Mouse (Mus musculus): ENCODE measurements around the gene Fn1. TPM values are rescaled to one million over a fixed set of nuclear protein-coding genes. Genes with fewer than 3 reads are reported as not detected.

Fn1 gene
- polyA plus RNA-seq, 1 experiment from 2014 or later: 27.4 TPM

DNA sequence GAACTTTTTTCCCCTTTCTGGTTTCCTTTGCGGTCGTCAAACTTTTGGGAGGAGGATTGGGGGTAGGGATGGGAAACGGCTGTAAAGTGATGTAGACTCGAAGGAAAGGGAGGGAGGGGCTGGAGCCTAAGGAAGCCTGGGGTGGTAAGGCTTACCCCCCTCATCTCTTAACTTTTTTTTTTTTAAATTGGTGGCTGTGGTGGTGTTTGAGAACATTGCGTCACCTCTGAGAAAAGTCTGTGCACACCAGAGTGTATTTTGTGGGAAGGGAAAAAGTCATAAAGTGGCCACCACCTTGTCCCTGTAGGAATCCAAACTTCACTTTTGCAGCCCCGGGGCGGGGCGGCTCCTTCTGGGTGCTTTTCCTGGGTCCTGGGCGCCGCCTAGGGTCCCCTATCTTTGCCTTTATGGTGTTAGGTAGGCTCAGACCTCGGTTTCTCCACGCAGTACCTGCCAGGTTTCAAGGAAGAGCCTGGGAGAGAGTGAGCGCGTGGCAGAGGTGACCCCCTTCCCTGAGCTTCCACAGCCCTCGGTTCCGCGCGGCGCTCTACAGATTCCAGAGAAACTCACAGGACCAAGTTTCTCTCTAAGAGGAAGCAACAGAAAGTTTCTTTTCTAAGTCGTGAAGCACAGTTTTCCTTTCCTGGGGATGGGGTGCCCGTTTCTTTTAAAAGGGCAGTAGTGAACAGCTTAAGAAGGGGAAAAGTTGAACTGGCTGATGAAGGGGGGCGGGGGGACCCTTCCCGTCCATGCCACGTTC is 580 bp upstream of the Fn1 start:
- Histone ChIP-seq H3K27me3 (replicated peaks; ENCODE audit: control insufficient read depth, insufficient read depth, low read length) (no peaks in the 10 kb centered on the region), H3K9me3 (ENCODE audit: control insufficient read depth, low read length) (no peaks in the 10 kb centered on the region), H3K27ac (ENCODE audit: low read depth, low read length) (peak overlapping the region; percentile 54; the same call in 1 of the 2 replicates), H3K36me3 (ENCODE audit: control insufficient read depth, insufficient read depth, low read length) (no peaks in the 10 kb centered on the region), H3K4me3 (ENCODE audit: low read length) (peak overlapping the region; percentile 75), H3K9ac (ENCODE audit: low read depth, low read length) (peak overlapping the region; percentile 72), H3K4me2 (ENCODE audit: low read length) (peak overlapping the region; percentile 99), H3K4me1 (ENCODE audit: control insufficient read depth, insufficient read depth, low read depth, low read length) (peaks cover 11% of the 10 kb centered on the region)
- ATAC-seq: peak; percentile 22
- under 1% methylated on average over 24 of the region's 24 CpGs for WGBS

DNA sequence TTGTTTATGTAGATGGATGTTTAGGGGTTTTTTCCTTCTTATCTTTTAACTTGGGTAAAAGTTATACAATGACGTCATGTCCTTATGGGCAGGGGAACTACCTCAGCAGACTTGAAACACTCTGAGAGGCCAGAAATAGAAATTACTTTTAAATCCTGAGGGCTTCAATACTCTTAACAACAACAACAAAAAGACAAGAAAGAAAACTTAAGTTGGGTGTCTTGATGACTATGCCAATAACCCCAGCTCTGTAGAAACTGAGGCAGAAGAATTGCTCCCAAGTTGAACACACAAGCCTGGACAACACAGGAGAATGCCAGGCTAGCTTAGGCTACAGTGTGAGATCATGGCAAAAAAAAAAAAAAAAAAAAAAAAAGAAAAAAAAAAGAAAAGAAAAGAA is 1.2 kb downstream of the Fn1 start:
- no peak overlapping the region for H3K27ac ChIP-seq (ENCODE audit: low read depth, low read length)
- H3K4me1 ChIP-seq (ENCODE audit: control insufficient read depth, insufficient read depth, low read depth, low read length): peaks cover 11% of the 10 kb centered on the region
- no peak for ATAC-seq
- no peak overlapping the region for H3K4me2 ChIP-seq (ENCODE audit: low read length)
- H3K4me3 ChIP-seq (ENCODE audit: low read length): no peak overlapping the region
- no peaks in the 10 kb centered on the region for H3K27me3 ChIP-seq (replicated peaks; ENCODE audit: control insufficient read depth, insufficient read depth, low read length)
- 50% methylated on average over 1 of the region's 1 CpGs for WGBS
- H3K36me3 ChIP-seq (ENCODE audit: control insufficient read depth, insufficient read depth, low read length): no peaks in the 10 kb centered on the region
- H3K9ac ChIP-seq (ENCODE audit: low read depth, low read length): no peak overlapping the region
- no peaks in the 10 kb centered on the region for H3K9me3 ChIP-seq (ENCODE audit: control insufficient read depth, low read length)

DNA sequence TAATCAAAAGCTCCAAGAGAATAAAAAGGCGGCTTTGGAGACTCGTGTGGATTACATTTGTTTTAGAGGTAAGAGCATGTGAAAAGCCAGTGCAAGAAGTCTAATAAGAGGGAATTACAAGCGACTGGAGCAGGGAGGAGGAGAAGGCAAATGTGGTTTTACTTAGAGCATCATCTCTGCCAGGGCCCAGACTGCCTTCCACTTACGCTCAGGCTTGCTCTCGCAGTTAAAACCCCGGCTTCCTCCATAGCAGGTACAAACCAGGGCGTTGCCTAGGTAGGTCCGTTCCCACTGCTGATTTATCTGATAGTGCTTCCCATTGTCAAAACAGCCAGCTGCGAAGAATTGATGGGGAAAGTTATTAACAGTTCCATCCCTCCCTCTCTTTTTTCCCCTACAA is 1.7 kb downstream of the Fn1 start:
- WGBS: 43% methylated on average over 9 of the region's 9 CpGs

GRCm38 (mm10) chr1:71650741-71651140 is 2.3 kb downstream of the Fn1 start:
- Histone ChIP-seq H3K27me3 (replicated peaks; ENCODE audit: control insufficient read depth, insufficient read depth, low read length) (no peaks in the 10 kb centered on the region), H3K4me3 (ENCODE audit: low read length) (no peak overlapping the region)
- 22% methylated on average over 6 of the region's 6 CpGs for WGBS

More for the DNA sequence above, 1.7 kb downstream of the Fn1 start:
- Histone ChIP-seq H3K27ac (ENCODE audit: low read depth, low read length) (no peak overlapping the region), H3K9me3 (ENCODE audit: control insufficient read depth, low read length) (no peaks in the 10 kb centered on the region), H3K4me3 (ENCODE audit: low read length) (no peak overlapping the region), H3K27me3 (replicated peaks; ENCODE audit: control insufficient read depth, insufficient read depth, low read length) (no peaks in the 10 kb centered on the region), H3K9ac (ENCODE audit: low read depth, low read length) (no peak overlapping the region), H3K4me1 (ENCODE audit: control insufficient read depth, insufficient read depth, low read depth, low read length) (peaks cover 11% of the 10 kb centered on the region), H3K36me3 (ENCODE audit: control insufficient read depth, insufficient read depth, low read length) (no peaks in the 10 kb centered on the region), H3K4me2 (ENCODE audit: low read length) (no peak overlapping the region)
- ATAC-seq: no peak

DNA sequence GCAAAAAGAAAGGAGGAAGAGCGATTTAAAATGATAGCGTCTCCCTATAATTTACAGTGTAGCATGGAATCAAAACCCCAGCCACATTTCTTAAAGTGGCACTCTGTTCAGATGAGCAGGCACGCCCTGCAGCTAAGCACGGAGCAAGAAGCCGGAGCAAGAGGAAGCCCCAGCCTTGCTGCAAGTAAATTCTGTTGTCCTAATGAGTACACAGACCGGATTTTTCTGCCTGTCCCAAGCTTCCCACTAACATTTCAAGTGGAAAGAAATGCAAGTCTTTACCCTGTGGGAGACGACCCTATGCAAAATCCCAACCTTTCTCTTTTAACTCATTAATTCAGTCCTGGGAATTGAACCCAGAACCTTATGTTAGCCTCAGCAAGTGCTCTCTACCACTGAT is 4.8 kb downstream of the Fn1 start:
- 90% methylated on average over 7 of the region's 7 CpGs for WGBS
- ATAC-seq: no peak
- no peak overlapping the region for H3K27ac ChIP-seq (ENCODE audit: low read depth, low read length)

More at GRCm38 (mm10) chr1:71650741-71651140, 2.3 kb downstream of the Fn1 start:
- H3K36me3 ChIP-seq (ENCODE audit: control insufficient read depth, insufficient read depth, low read length): no peaks in the 10 kb centered on the region
- H3K27ac ChIP-seq (ENCODE audit: low read depth, low read length): no peak overlapping the region
- peak overlapping the region; percentile 16; the same call in 1 of the 2 replicates for H3K4me2 ChIP-seq (ENCODE audit: low read length)
- H3K9ac ChIP-seq (ENCODE audit: low read depth, low read length): no peak overlapping the region
- H3K4me1 ChIP-seq (ENCODE audit: control insufficient read depth, insufficient read depth, low read depth, low read length): peaks cover 11% of the 10 kb centered on the region
- no peak for ATAC-seq
- no peaks in the 10 kb centered on the region for H3K9me3 ChIP-seq (ENCODE audit: control insufficient read depth, low read length)

GRCm38 (mm10) chr1:71646774-71647173 is 6.2 kb downstream of the Fn1 start:
- ATAC-seq: no peak
- H3K27ac ChIP-seq (ENCODE audit: low read depth, low read length): no peak overlapping the region
- no peak overlapping the region for H3K4me3 ChIP-seq (ENCODE audit: low read length)
- no peak overlapping the region for H3K9ac ChIP-seq (ENCODE audit: low read depth, low read length)
- 0 out of 2 replicates have a peak, but pooled peaks cover 1% of the 10 kb centered on the region for H3K36me3 ChIP-seq (ENCODE audit: control insufficient read depth, insufficient read depth, low read length)
- no peak overlapping the region for H3K4me2 ChIP-seq (ENCODE audit: low read length)
- H3K27me3 ChIP-seq (replicated peaks; ENCODE audit: control insufficient read depth, insufficient read depth, low read length): no peaks in the 10 kb centered on the region
- 86% methylated on average over 5 of the region's 5 CpGs for WGBS
- no peaks in the 10 kb centered on the region for H3K9me3 ChIP-seq (ENCODE audit: control insufficient read depth, low read length)
- H3K4me1 ChIP-seq (ENCODE audit: control insufficient read depth, insufficient read depth, low read depth, low read length): no peaks in the 10 kb centered on the region

More for the DNA sequence above, 4.8 kb downstream of the Fn1 start:
- H3K4me3 ChIP-seq (ENCODE audit: low read length): no peak overlapping the region
- H3K4me1 ChIP-seq (ENCODE audit: control insufficient read depth, insufficient read depth, low read depth, low read length): peaks cover 2% of the 10 kb centered on the region; the same call in 1 of the 2 replicates
- no peaks in the 10 kb centered on the region for H3K36me3 ChIP-seq (ENCODE audit: control insufficient read depth, insufficient read depth, low read length)
- H3K9ac ChIP-seq (ENCODE audit: low read depth, low read length): no peak overlapping the region
- no peaks in the 10 kb centered on the region for H3K9me3 ChIP-seq (ENCODE audit: control insufficient read depth, low read length)
- H3K27me3 ChIP-seq (replicated peaks; ENCODE audit: control insufficient read depth, insufficient read depth, low read length): no peaks in the 10 kb centered on the region
- no peak overlapping the region for H3K4me2 ChIP-seq (ENCODE audit: low read length)

GRCm38 (mm10) chr1:71645999-71646398 is 7.0 kb downstream of the Fn1 start:
- 68% methylated on average over 3 of the region's 3 CpGs for WGBS
- no peaks in the 10 kb centered on the region for H3K27me3 ChIP-seq (replicated peaks; ENCODE audit: control insufficient read depth, insufficient read depth, low read length)
- H3K9me3 ChIP-seq (ENCODE audit: control insufficient read depth, low read length): no peaks in the 10 kb centered on the region
- 0 out of 2 replicates have a peak, but pooled peaks cover 3% of the 10 kb centered on the region for H3K36me3 ChIP-seq (ENCODE audit: control insufficient read depth, insufficient read depth, low read length)
- H3K4me1 ChIP-seq (ENCODE audit: control insufficient read depth, insufficient read depth, low read depth, low read length): no peaks in the 10 kb centered on the region
- H3K27ac ChIP-seq (ENCODE audit: low read depth, low read length): no peak overlapping the region
- H3K4me2 ChIP-seq (ENCODE audit: low read length): no peak overlapping the region
- no peak overlapping the region for H3K9ac ChIP-seq (ENCODE audit: low read depth, low read length)
- H3K4me3 ChIP-seq (ENCODE audit: low read length): no peak overlapping the region
- no peak for ATAC-seq

DNA sequence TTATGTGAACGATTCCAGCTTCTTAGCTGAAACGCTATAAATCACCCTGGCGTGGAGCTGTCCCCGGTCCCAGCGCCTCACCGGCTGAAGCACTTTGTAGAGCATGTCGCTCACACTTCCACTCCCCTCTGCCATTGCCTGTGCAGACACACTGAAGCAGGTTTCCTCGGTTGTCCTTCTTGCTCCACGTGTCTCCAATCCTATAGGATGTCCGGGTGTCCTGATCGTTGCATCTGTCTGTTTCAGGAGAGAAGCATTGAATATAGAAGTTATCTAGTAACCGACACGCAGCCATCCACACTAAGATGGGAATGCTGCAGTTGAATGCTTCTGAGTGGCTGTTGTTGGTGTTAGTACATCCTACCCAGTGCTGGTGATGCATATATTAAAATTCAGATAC is 7.5 kb downstream of the Fn1 start:
- Histone ChIP-seq H3K27ac (ENCODE audit: low read depth, low read length) (no peak overlapping the region), H3K9ac (ENCODE audit: low read depth, low read length) (no peak overlapping the region), H3K4me2 (ENCODE audit: low read length) (no peak overlapping the region), H3K9me3 (ENCODE audit: control insufficient read depth, low read length) (no peaks in the 10 kb centered on the region), H3K36me3 (ENCODE audit: control insufficient read depth, insufficient read depth, low read length) (0 out of 2 replicates have a peak, but pooled peaks cover 3% of the 10 kb centered on the region), H3K27me3 (replicated peaks; ENCODE audit: control insufficient read depth, insufficient read depth, low read length) (no peaks in the 10 kb centered on the region), H3K4me3 (ENCODE audit: low read length) (no peak overlapping the region), H3K4me1 (ENCODE audit: control insufficient read depth, insufficient read depth, low read depth, low read length) (no peaks in the 10 kb centered on the region)
- no peak for ATAC-seq
- WGBS: 92% methylated on average over 13 of the region's 13 CpGs

- Histone ChIP-seq H3K4me2 (ENCODE audit: low read length) (no peak overlapping the region), H3K9ac (ENCODE audit: low read depth, low read length) (no peak overlapping the region), H3K27ac (ENCODE audit: low read depth, low read length) (no peak overlapping the region), H3K36me3 (ENCODE audit: control insufficient read depth, insufficient read depth, low read length) (0 out of 2 replicates have a peak, but pooled peaks cover 3% of the 10 kb centered on the region), H3K9me3 (ENCODE audit: control insufficient read depth, low read length) (no peaks in the 10 kb centered on the region), H3K27me3 (replicated peaks; ENCODE audit: control insufficient read depth, insufficient read depth, low read length) (no peaks in the 10 kb centered on the region), H3K4me1 (ENCODE audit: control insufficient read depth, insufficient read depth, low read depth, low read length) (no peaks in the 10 kb centered on the region), H3K4me3 (ENCODE audit: low read length) (no peak overlapping the region)
- 95% methylated on average over 10 of the region's 10 CpGs for WGBS
- no peak for ATAC-seq
Observed at GRCm38 (mm10) chr1:71642794-71643193, 10.2 kb downstream of the Fn1 start.

All from hindbrain, embryonic 16.5 days (tissue).